Comparison of ENCODE assay signal across 27 mouse cellular contexts in genomic region chr4:95750186-95750585, GRCm38 (mm10).
DNase-seq lines count a peak whose midpoint lies in the region; ATAC-seq and TF ChIP-seq lines count a peak whose summit lies in the region.
"Had no signal": no experiment of that assay in that cellular context is flagged by ENCODE, and none has a peak within 500 bp of the region (broad histone marks: within the 10 kb centered on the region; RNA-seq: fewer than 3 reads in every experiment).

No protein-coding gene starts in this region.

- no peak for DNase-seq in heart, adult 2 months
- DNase-seq in hindbrain, embryonic 11.5 days (ENCODE audit: low spot score), result no peak
- no peak for DNase-seq in embryo, embryonic 10 days (ENCODE audit: low spot score)
- DNase-seq: adrenal gland, adult 2 months; adrenal gland, postnatal 36 days; cerebellum, adult 18-20 months; cerebellum, postnatal 10 days; gastrocnemius, adult 2 months; gastrocnemius, postnatal 36 days; kidney, adult 8-10 months; kidney, postnatal 4 days; liver, postnatal 0 days; thymus, postnatal 4 days had no signal

- 47% methylated on average over 5 of the region's 5 CpGs for WGBS in heart, embryonic 11.5 days (ENCODE audit: insufficient replicate concordance)
- WGBS in heart, adult 2 months, result 62% methylated on average over 5 of the region's 5 CpGs
- 90% methylated on average over 5 of the region's 5 CpGs for WGBS in hindbrain, embryonic 15.5 days
- WGBS in hindbrain, embryonic 11.5 days, result 91% methylated on average over 5 of the region's 5 CpGs

- no peak overlapping the region for H3K27ac ChIP-seq in heart, embryonic 11.5 days (ENCODE audit: low read depth, low read length)
- H3K27ac ChIP-seq in heart, adult 2 months, result no peak overlapping the region
- no peak overlapping the region for H3K27ac ChIP-seq in hindbrain, embryonic 15.5 days (replicated peaks)
- H3K27ac ChIP-seq in hindbrain, embryonic 11.5 days (ENCODE audit: low read depth, low read length), result no peak overlapping the region
- H3K27ac ChIP-seq: gastrocnemius, adult 2 months; heart, embryonic 13.5 days; hindbrain, embryonic 10.5 days; hindbrain, postnatal 0 days; intestine, embryonic 15.5 days; kidney, postnatal 0 days; liver, embryonic 12.5 days; neural tube, embryonic 13.5 days had no signal

- TF ChIP-seq POLR2A in heart, adult 2 months (IDR thresholded peaks at IDR 0.05; ENCODE audit: insufficient read depth, low read depth, low read length), result no peak

- no peaks in the 10 kb centered on the region for H3K27me3 ChIP-seq in heart, embryonic 11.5 days (ENCODE audit: control insufficient read depth, insufficient read depth, low read length)
- H3K27me3 ChIP-seq in heart, adult 2 months (ENCODE audit: control insufficient read depth, insufficient read depth, low read length), result no peaks in the 10 kb centered on the region
- no peaks in the 10 kb centered on the region for H3K27me3 ChIP-seq in hindbrain, embryonic 15.5 days
- no peaks in the 10 kb centered on the region for H3K27me3 ChIP-seq in hindbrain, embryonic 11.5 days (ENCODE audit: control insufficient read depth, insufficient read depth, low read length)
- peaks cover 3% of the 10 kb centered on the region for H3K27me3 ChIP-seq in megakaryocyte, embryonic 14.5 days (replicated peaks)
- H3K27me3 ChIP-seq: heart, embryonic 13.5 days; intestine, embryonic 15.5 days; liver, embryonic 12.5 days; neural tube, embryonic 13.5 days had no signal

- H3K9me3 ChIP-seq in heart, embryonic 11.5 days (replicated peaks; ENCODE audit: control insufficient read depth, low read length), result no peaks in the 10 kb centered on the region
- no peaks in the 10 kb centered on the region for H3K9me3 ChIP-seq in hindbrain, embryonic 15.5 days
- no peaks in the 10 kb centered on the region for H3K9me3 ChIP-seq in hindbrain, embryonic 11.5 days (ENCODE audit: control insufficient read depth, low read length)
- H3K9me3 ChIP-seq in megakaryocyte, embryonic 14.5 days, result no peaks in the 10 kb centered on the region
- H3K9me3 ChIP-seq: heart, embryonic 13.5 days; hindbrain, embryonic 10.5 days; intestine, embryonic 15.5 days; liver, embryonic 12.5 days; neural tube, embryonic 13.5 days had no signal

- TF ChIP-seq EP300 in heart, adult 2 months (IDR thresholded peaks at IDR 0.05; ENCODE audit: insufficient read depth, low read depth, low read length), result no peak

- H3K4me2 ChIP-seq in heart, embryonic 11.5 days, result no peak overlapping the region
- no peak overlapping the region for H3K4me2 ChIP-seq in hindbrain, embryonic 15.5 days
- no peak overlapping the region for H3K4me2 ChIP-seq in hindbrain, embryonic 11.5 days (replicated peaks; ENCODE audit: low read depth, low read length)
- H3K4me2 ChIP-seq: heart, embryonic 13.5 days; intestine, embryonic 15.5 days; liver, embryonic 12.5 days; midbrain, embryonic 11.5 days; neural tube, embryonic 13.5 days had no signal

- H3K4me3 ChIP-seq in heart, embryonic 11.5 days (ENCODE audit: low read depth, low read length), result no peak overlapping the region
- H3K4me3 ChIP-seq in heart, adult 2 months, result no peak overlapping the region
- H3K4me3 ChIP-seq in hindbrain, embryonic 15.5 days, result no peak overlapping the region
- no peak overlapping the region for H3K4me3 ChIP-seq in hindbrain, embryonic 11.5 days (ENCODE audit: low read depth, low read length)
- peak overlapping the region; percentile 56 for H3K4me3 ChIP-seq in megakaryocyte, embryonic 14.5 days (replicated peaks)
- H3K4me3 ChIP-seq: erythroblast, embryonic 14.5 days; gastrocnemius, adult 2 months; heart, embryonic 13.5 days; hindbrain, embryonic 10.5 days; intestine, embryonic 15.5 days; liver, embryonic 12.5 days; neural tube, embryonic 13.5 days had no signal

- no peak overlapping the region for H3K9ac ChIP-seq in heart, embryonic 11.5 days (ENCODE audit: low read depth, low read length)
- H3K9ac ChIP-seq in heart, adult 2 months (ENCODE audit: low read depth, low read length), result no peak overlapping the region
- H3K9ac ChIP-seq in hindbrain, embryonic 15.5 days, result no peak overlapping the region
- H3K9ac ChIP-seq in hindbrain, embryonic 11.5 days (ENCODE audit: low read depth, low read length), result no peak overlapping the region
- H3K9ac ChIP-seq: heart, embryonic 13.5 days; intestine, embryonic 15.5 days; liver, embryonic 12.5 days; liver, postnatal 0 days; neural tube, embryonic 13.5 days had no signal

- TF ChIP-seq CTCF in heart, adult 2 months (IDR thresholded peaks at IDR 0.05), result no peak

- H3K79me2 ChIP-seq in heart, adult 2 months (replicated peaks; ENCODE audit: control insufficient read depth, insufficient read depth, low read length), result no peaks in the 10 kb centered on the region

- no peaks in the 10 kb centered on the region for H3K36me3 ChIP-seq in heart, embryonic 11.5 days (ENCODE audit: control insufficient read depth, insufficient read depth, low read length)
- H3K36me3 ChIP-seq in heart, adult 2 months (ENCODE audit: control insufficient read depth, insufficient read depth, low read length), result no peaks in the 10 kb centered on the region
- no peaks in the 10 kb centered on the region for H3K36me3 ChIP-seq in hindbrain, embryonic 15.5 days
- no peaks in the 10 kb centered on the region for H3K36me3 ChIP-seq in hindbrain, embryonic 11.5 days (ENCODE audit: control insufficient read depth, insufficient read depth, low read length)
- no peaks in the 10 kb centered on the region for H3K36me3 ChIP-seq in megakaryocyte, embryonic 14.5 days (replicated peaks; ENCODE audit: low read length)
- H3K36me3 ChIP-seq: heart, embryonic 13.5 days; hindbrain, embryonic 10.5 days; intestine, embryonic 15.5 days; liver, embryonic 12.5 days; neural tube, embryonic 13.5 days had no signal

- 0 out of 2 replicates have a peak, but pooled peaks have one; percentile 14 for ATAC-seq in heart, embryonic 11.5 days (replicated peaks; ENCODE audit: insufficient number of reproducible peaks, low FRiP score, low TSS enrichment)
- 0 out of 2 replicates have a peak, but pooled peaks have one; percentile 11 for ATAC-seq in hindbrain, embryonic 15.5 days (ENCODE audit: low FRiP score, low read depth)
- no peak for ATAC-seq in hindbrain, embryonic 11.5 days (ENCODE audit: low FRiP score)
- ATAC-seq in megakaryocyte, adult 5-6 weeks (ENCODE audit: poor library complexity, severe bottlenecking), result no peak
- ATAC-seq: forebrain, embryonic 16.5 days; hindbrain, postnatal 0 days; intestine, embryonic 15.5 days; liver, embryonic 12.5 days; liver, postnatal 0 days had no signal

- intact Hi-C loops in heart, adult 2 months (cut with DNase I), result no loop called here

- no peaks in the 10 kb centered on the region; the same call in 1 of the 2 replicates for H3K4me1 ChIP-seq in heart, embryonic 11.5 days (ENCODE audit: control insufficient read depth, insufficient read depth, low read length)
- no peaks in the 10 kb centered on the region for H3K4me1 ChIP-seq in heart, adult 2 months (ENCODE audit: control insufficient read depth, insufficient read depth, low read length)
- H3K4me1 ChIP-seq in hindbrain, embryonic 15.5 days (replicated peaks), result no peaks in the 10 kb centered on the region
- no peaks in the 10 kb centered on the region for H3K4me1 ChIP-seq in hindbrain, embryonic 11.5 days (replicated peaks; ENCODE audit: control insufficient read depth, insufficient read depth, low read length)
- H3K4me1 ChIP-seq in megakaryocyte, embryonic 14.5 days, result peaks cover 13% of the 10 kb centered on the region
- H3K4me1 ChIP-seq: intestine, embryonic 15.5 days; liver, embryonic 12.5 days; neural tube, embryonic 13.5 days had no signal

Comparison
In these comparisons a context has a peak if more than half of its experiments do, and no peak if none do; other contexts are left out.
1. ATAC-seq: peak in heart, embryonic 11.5 days (single experiment) and hindbrain, embryonic 15.5 days (single experiment); none in hindbrain, embryonic 11.5 days (single experiment) and megakaryocyte, adult 5-6 weeks (single experiment).